Comparison of ENCODE assay signal across 24 mouse cellular contexts in genomic region chr4:154782291-154782690, GRCm38 (mm10). TPM values are rescaled to one million over a fixed set of nuclear protein-coding genes. Genes with fewer than 3 reads are reported as not detected.
DNase-seq lines count a peak whose midpoint lies in the region; ATAC-seq lines count a peak whose summit lies in the region.
"Had no signal": no experiment of that assay in that cellular context is flagged by ENCODE, and none has a peak within 500 bp of the region (broad histone marks: within the 10 kb centered on the region; RNA-seq: fewer than 3 reads in every experiment).

No protein-coding gene starts in this region.

- H3K4me1 ChIP-seq in heart, embryonic 10.5 days: peaks cover 52% of the 10 kb centered on the region
- peaks cover 41% of the 10 kb centered on the region for H3K4me1 ChIP-seq in kidney, embryonic 16.5 days (ENCODE audit: insufficient read depth, low read length)
- H3K4me1 ChIP-seq in limb, embryonic 11.5 days (ENCODE audit: control insufficient read depth, insufficient read depth, low read length): peaks cover 47% of the 10 kb centered on the region
- no peaks in the 10 kb centered on the region for H3K4me1 ChIP-seq in forebrain, embryonic 13.5 days

- peak overlapping the region; percentile 48; the same call in 1 of the 2 replicates for H3K27ac ChIP-seq in heart, embryonic 10.5 days
- peak overlapping the region; percentile 50 for H3K27ac ChIP-seq in kidney, embryonic 16.5 days (ENCODE audit: low read length)
- H3K27ac ChIP-seq in limb, embryonic 11.5 days (replicated peaks; ENCODE audit: low read depth, low read length): peak overlapping the region; percentile 84; the same call in 1 of the 2 replicates
- H3K27ac ChIP-seq in forebrain, embryonic 13.5 days: no peak overlapping the region
- H3K27ac ChIP-seq: gastrocnemius, adult 2 months; hindbrain, embryonic 15.5 days had no signal

- H3K27me3 ChIP-seq in heart, embryonic 10.5 days (ENCODE audit: insufficient read depth, poor library complexity, severe bottlenecking): peaks cover 6% of the 10 kb centered on the region; the same call in 1 of the 2 replicates
- 0 out of 2 replicates have a peak, but pooled peaks cover 3% of the 10 kb centered on the region for H3K27me3 ChIP-seq in kidney, embryonic 16.5 days (ENCODE audit: insufficient read depth, low read length)
- no peaks in the 10 kb centered on the region for H3K27me3 ChIP-seq in limb, embryonic 11.5 days (ENCODE audit: control insufficient read depth, insufficient read depth, low read length)
- peaks cover 10% of the 10 kb centered on the region; the same call in 1 of the 2 replicates for H3K27me3 ChIP-seq in forebrain, embryonic 13.5 days

- no peak overlapping the region for H3K4me2 ChIP-seq in kidney, embryonic 16.5 days (replicated peaks; ENCODE audit: low read depth, low read length)
- no peak overlapping the region for H3K4me2 ChIP-seq in limb, embryonic 11.5 days (ENCODE audit: low read depth, severe bottlenecking)
- H3K4me2 ChIP-seq in forebrain, embryonic 13.5 days: no peak overlapping the region
- H3K4me2 ChIP-seq: heart, embryonic 11.5 days; hindbrain, embryonic 15.5 days had no signal

- H3K9ac ChIP-seq in kidney, embryonic 16.5 days (replicated peaks; ENCODE audit: low read length): no peak overlapping the region
- no peak overlapping the region for H3K9ac ChIP-seq in limb, embryonic 11.5 days (ENCODE audit: low read length)
- no peak overlapping the region for H3K9ac ChIP-seq in forebrain, embryonic 13.5 days
- H3K9ac ChIP-seq: forebrain, postnatal 0 days; hindbrain, embryonic 15.5 days had no signal

- 84% methylated on average over 8 of the region's 8 CpGs for WGBS in heart, embryonic 10.5 days
- 78% methylated on average over 8 of the region's 8 CpGs for WGBS in kidney, embryonic 16.5 days
- 85% methylated on average over 8 of the region's 8 CpGs for WGBS in limb, embryonic 11.5 days
- 85% methylated on average over 8 of the region's 8 CpGs for WGBS in forebrain, embryonic 13.5 days

- H3K36me3 ChIP-seq in heart, embryonic 10.5 days: no peaks in the 10 kb centered on the region
- no peaks in the 10 kb centered on the region for H3K36me3 ChIP-seq in kidney, embryonic 16.5 days (ENCODE audit: insufficient read depth, low read length)
- H3K36me3 ChIP-seq in limb, embryonic 11.5 days (ENCODE audit: control insufficient read depth, insufficient read depth, low read length): no peaks in the 10 kb centered on the region
- no peaks in the 10 kb centered on the region for H3K36me3 ChIP-seq in forebrain, embryonic 13.5 days (ENCODE audit: poor library complexity, severe bottlenecking)
- H3K36me3 ChIP-seq: forebrain, embryonic 10.5 days; hindbrain, embryonic 15.5 days had no signal

- DNase-seq in cerebellum, postnatal 10 days: peak; percentile 68 to 74
- DNase-seq in cerebellum, adult 11-12 months: no peak
- no peak for DNase-seq in heart, embryonic 10.5 days (ENCODE audit: low spot score)
- no peak for DNase-seq in heart, adult 11 months
- DNase-seq in kidney, adult 11 months: no peak
- DNase-seq in limb, embryonic 11.5 days (ENCODE audit: low spot score): no peak
- DNase-seq: adrenal gland, adult 8-10 months; adrenal gland, postnatal 25 days; cerebellum, adult 2 months; cerebellum, adult 9-11 months; embryo, embryonic 11 days; forebrain, postnatal 0 days; gastrocnemius, adult 2 months; gastrocnemius, postnatal 14 days; heart, adult 18-20 months; heart, postnatal 36 days had no signal

- H3K4me3 ChIP-seq in heart, embryonic 10.5 days: no peak overlapping the region
- no peak overlapping the region for H3K4me3 ChIP-seq in kidney, embryonic 16.5 days (ENCODE audit: low read length)
- no peak overlapping the region for H3K4me3 ChIP-seq in limb, embryonic 11.5 days (ENCODE audit: low read depth, low read length)
- H3K4me3 ChIP-seq in forebrain, embryonic 13.5 days: no peak overlapping the region
- H3K4me3 ChIP-seq: forebrain, embryonic 10.5 days; gastrocnemius, adult 2 months; hindbrain, embryonic 15.5 days had no signal

- ATAC-seq in kidney, embryonic 16.5 days (ENCODE audit: low FRiP score, low TSS enrichment): no peak
- ATAC-seq in limb, embryonic 11.5 days (ENCODE audit: insufficient number of reproducible peaks, low FRiP score, low TSS enrichment, low read depth): no peak
- ATAC-seq in forebrain, embryonic 13.5 days: no peak
- ATAC-seq: activated CD4-positive, CD25-positive, alpha-beta regulatory T cell, adult 4 months; forebrain, embryonic 14.5 days; forebrain, postnatal 0 days; intestine, postnatal 0 days had no signal

- H3K9me3 ChIP-seq in heart, embryonic 10.5 days: no peaks in the 10 kb centered on the region
- H3K9me3 ChIP-seq in kidney, embryonic 16.5 days (ENCODE audit: low read length): no peaks in the 10 kb centered on the region
- no peaks in the 10 kb centered on the region for H3K9me3 ChIP-seq in limb, embryonic 11.5 days (ENCODE audit: control insufficient read depth, low read length)
- no peaks in the 10 kb centered on the region for H3K9me3 ChIP-seq in forebrain, embryonic 13.5 days (replicated peaks)
- H3K9me3 ChIP-seq: forebrain, embryonic 10.5 days; hindbrain, embryonic 15.5 days had no signal

RNA-seq across cellular contexts. Expression of gene Ttc34, which starts 55.0 kb away (rescaled TPM):
- polyA plus RNA-seq in heart, embryonic 10.5 days (2016; fragmentation: Nextera tagmentation; extraction: Ambion mirVana): 0.39 and 0.44 TPM in 2 replicates
- 0.24 and 0.59 TPM in 2 replicates for polyA plus RNA-seq in kidney, embryonic 16.5 days (2015; fragmentation: Nextera tagmentation; extraction: Ambion mirVana)
- polyA plus RNA-seq in limb, embryonic 11.5 days (2014; fragmentation: Nextera tagmentation; extraction: Ambion mirVana): 0.10 and 0.32 TPM in 2 replicates
- 0.31 and 0.45 TPM in 2 replicates for polyA plus RNA-seq in forebrain, embryonic 13.5 days (2015; fragmentation: Nextera tagmentation; extraction: Ambion mirVana)
- polyA plus RNA-seq: activated CD4-positive, CD25-positive, alpha-beta regulatory T cell, adult 4 months; intestine, postnatal 0 days had no signal

Comparison
In these comparisons a context has a peak if more than half of its experiments do, and no peak if none do; other contexts are left out.
1. DNase-seq: peak in cerebellum, postnatal 10 days (2 of 2); none in cerebellum, adult 11-12 months (single experiment), heart, embryonic 10.5 days (single experiment), heart, adult 11 months (single experiment), kidney, adult 11 months (single experiment) and limb, embryonic 11.5 days (single experiment).